Mouse (Mus musculus) left cerebral cortex, adult 11 months (tissue): ENCODE measurements around the gene Lrrc25.

Experiments used
- DNase-seq: peaks from one replicate; pipeline ENCODE4 v3.0.0; 2022; ENCODE audit warnings: low spot score

The Lrrc25 gene

DNA sequence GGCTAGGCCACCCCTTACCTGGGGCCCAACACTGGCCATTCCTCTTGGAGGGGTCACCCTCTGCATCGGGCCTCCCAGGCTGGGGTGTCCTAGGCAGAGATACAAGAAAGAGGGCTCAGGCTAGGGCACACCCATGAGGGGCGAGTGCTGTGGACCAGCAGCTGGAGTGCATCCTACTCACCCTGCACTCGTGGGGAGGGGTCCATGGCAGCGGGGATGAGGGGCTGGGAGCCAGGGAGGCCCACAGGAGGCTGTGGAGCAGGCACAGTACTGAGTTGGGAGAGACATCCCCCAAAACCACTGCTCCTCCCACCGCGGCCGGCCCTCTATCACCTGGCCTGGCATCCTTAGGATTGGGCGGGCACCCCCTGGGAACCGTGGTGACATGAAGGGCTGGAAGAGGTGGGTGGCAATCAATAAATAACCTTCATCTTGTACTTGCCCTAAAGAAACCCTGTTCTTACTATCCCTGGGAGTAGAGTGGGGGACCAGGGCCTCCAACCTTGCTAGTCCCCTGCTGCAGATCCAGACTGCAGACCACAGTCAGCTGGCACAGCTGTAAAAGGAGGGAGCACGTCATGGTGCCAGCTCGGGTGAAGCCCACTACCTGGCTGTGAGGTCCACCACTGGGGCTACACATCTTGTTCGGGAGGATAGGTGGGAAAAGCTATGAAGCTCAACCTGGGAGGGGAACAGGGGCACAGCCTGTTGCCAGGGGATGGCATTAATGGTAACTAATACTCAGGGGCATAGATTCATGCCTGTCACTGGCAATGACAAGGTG lies 16.3 kb upstream of the Lrrc25 start:
- no peak for DNase-seq

DNA sequence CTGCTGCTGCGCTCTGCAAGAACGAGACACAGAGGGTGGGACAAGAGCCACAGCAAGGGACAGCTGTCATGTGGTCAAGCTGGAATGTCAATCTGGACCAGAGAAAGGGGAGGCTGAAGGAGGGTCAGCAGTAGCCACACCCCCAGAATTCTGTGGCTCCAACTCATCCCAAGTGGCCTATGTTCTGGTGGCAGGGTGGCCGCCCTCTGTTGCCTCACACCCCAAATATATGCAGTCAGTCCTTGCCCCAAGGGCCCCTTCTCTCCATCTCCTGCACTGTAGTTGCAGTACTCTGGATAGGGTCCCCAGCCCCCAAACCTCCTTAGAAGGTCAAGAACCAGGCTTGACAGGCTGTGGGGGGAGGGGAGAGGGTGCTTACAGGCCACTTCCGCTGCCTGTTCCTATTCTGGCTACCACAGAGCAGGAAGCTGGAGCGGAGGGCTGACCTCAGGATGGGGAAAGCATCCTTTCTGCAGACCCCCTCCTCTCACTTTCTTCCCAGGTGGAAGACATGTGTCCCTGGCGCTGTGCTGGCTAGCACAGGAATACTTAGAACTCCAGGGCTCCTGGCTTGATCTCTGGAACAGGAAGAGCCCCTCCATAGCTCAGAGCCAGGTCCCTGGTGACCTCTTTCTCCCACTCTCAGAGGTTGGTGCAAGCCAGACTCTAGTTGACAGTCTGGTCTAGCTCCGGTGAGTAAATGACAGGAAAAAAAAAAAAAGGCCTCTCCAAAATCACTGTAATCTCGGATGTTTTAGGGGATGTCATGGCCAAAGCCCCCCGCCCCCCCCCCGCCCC lies 15.3 kb upstream of the Lrrc25 start:
- no peak for DNase-seq

DNA sequence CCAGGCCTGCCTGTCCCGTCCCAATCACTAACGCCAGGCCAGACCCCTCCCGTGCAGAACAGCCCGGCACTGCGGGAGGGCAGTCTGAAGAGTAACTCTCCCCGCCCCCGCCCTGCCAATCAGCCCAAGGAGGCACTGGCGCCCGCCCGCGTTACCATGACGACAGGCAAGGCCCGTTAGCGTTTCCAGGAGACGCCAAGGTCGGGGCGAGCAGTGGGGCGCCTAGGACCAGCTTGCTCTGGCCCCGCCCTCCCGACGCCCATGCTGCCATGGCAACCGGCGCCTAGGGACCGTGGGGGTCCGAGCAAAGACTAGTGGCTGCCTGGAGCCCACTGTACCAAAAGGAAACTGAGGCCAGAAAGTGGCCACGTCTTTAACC lies 14.7 kb upstream of the Lrrc25 start:
- DNase-seq = no peak

- DNase-seq = no peak
Measured at GRCm38 (mm10) chr8:70602139-70602811, 13.7 kb upstream of the Lrrc25 start.

- DNase-seq = no peak
Measured at GRCm38 (mm10) chr8:70604558-70604957, 11.4 kb upstream of the Lrrc25 start.

DNA sequence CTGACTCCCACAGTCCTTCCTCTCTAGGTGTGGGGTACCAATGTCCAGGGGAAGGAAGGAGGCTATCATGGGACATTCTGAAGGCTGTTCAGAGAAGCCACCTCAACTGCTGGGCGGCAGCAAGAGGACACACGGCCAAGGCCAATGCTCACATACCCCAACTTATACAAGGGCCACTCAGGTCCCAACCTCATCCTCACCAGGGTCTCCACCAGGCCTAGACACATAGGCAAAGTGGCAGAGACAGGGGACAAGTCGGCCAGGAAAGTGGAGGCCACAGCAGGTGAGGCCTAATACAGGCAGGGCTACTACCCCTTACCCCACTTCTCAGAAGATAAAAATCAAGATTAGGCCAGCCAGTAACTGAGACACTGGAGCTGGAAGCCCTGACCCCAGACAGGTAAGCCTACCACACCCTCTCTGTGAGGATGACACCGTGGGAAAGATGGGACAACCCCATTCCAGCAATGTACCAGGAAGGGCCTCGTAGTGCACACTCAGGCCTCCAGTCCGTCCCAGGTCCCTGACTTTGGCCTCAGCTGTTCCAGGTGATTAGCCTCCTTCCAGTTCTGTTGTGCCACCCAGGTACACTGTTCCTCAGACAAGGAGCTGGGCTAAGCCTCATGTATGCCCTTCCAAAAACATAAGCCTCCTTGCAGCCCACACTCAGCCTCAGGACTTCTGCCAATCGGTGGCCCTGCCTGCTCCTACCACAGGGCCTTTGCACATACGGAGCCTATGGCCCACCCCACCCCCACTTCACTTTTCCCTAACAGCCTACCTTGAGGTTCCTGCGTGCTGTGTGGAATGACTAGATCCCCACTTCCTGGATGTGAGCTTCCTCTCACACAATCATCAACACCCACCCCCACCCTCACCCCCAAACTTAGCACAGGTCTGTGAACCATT lies 9.8 kb upstream of the Lrrc25 start:
- DNase-seq = no peak

GRCm38 (mm10) chr8:70606780-70607602 lies 9.0 kb upstream of the Lrrc25 start:
- no peak for DNase-seq

DNA sequence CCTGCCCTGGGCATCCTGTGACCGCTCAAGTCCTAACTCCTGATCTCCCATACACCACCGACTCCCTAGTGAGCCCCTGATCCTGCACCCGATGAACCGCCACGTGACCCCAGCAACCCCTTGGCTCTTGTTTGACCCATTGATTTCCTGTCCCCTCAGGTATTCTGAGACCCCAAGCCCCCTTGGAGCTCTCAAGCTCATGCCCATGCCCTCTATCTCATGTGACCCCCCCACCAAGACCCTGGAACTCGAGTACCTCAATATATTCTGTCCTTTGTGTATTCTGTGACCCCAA lies 8.4 kb upstream of the Lrrc25 start:
- no peak for DNase-seq

DNA sequence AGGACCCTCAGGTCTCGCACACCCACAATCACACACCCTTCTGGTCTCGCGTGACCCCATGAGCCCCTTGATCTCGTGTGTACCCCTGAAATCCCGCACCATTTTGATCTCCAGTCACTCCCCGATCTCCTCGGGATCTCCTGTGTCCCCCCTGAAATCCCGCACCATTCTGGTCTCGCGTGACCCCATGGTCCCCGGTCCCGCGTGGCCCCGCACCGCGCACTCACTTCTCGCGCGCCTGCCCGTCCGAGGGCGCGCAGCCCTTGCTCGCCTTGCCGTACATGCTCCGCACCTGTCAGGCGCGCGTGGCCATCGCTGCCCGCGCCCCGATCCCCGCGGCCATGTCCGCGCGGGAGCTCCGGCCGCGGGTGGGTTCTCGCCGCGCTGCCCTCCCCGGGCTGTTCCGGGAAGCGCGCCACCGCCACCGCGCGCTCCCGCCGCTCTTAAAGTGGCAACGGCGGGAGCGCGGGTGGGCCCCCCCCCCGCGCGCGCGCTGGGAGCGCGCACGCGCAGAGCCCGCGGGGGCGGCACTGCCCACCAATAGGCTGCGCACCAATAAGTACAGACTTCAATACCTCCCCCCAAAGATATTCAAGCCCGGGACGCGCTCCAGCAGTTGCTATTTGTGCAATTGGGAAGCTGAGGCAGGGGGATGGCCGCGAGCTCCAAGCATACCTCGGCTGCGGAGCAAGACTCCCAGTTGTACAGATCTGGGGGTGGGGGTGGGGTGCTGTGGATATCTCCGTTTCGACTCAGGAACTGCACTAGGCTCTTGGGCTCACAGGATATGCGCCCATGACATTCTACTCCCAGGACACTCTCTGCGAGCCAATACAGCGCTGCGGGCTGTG lies 7.8 kb upstream of the Lrrc25 start:
- DNase-seq = no peak

DNA sequence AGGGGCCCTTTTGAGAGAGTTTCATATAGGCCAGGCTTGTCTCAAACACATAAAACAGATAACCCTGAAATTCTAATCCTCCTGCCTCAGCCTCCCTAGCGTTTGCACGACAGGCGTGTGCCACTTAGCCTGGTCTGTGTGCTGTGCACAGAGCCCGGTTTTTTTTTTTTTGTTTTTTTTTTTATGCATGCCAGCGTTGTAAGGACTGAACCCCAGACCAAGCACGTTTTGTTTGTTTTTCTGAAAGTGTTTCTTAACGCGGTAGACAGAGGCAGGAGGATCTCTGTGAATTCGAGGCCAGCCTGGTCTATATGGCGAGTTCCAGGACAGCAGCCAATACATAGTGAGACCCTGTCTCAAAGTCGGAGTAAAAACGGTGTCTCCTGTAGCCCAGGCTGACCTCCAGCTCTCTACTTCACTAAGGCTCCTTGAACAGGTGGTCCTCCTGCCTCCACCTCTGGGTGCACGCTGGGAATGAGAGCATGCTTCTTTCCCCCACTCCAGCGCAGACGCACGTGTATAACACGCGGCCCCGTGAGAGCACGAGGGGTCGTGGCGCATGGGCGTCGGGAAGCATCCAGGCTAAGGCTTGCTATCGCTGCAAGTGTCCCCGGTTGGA lies 7.1 kb upstream of the Lrrc25 start, which contains the start of gene Ssbp4:
Gene Ssbp4 (minus strand): TSS at position 124 of the 619 bp plus-strand sequence.
- no peak for DNase-seq

DNA sequence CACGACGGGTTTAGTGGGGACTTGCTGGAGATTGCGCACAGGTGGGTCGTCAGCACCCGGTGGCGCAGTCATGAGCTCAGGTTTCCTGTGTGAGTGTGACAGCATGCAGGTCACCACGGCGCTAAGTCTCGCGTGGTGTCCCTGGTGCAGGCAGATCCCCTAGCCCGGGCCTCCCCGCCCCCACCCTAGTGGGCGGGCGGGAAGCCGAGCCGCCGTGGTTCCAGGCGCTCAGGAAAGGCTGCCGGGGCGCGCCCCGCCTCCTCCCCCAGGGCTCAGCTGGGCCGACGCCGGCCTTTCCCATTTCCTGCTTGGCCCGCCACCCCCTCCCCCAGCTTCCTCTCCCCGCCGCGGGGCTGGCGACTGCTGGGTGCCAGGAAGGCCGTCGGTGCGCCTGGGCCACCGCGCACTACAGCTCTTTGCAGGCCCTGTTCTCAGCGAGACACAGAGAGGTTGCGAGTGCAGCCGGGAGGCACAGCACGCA lies 6.5 kb upstream of the Lrrc25 start:
- DNase-seq = no peak

DNA sequence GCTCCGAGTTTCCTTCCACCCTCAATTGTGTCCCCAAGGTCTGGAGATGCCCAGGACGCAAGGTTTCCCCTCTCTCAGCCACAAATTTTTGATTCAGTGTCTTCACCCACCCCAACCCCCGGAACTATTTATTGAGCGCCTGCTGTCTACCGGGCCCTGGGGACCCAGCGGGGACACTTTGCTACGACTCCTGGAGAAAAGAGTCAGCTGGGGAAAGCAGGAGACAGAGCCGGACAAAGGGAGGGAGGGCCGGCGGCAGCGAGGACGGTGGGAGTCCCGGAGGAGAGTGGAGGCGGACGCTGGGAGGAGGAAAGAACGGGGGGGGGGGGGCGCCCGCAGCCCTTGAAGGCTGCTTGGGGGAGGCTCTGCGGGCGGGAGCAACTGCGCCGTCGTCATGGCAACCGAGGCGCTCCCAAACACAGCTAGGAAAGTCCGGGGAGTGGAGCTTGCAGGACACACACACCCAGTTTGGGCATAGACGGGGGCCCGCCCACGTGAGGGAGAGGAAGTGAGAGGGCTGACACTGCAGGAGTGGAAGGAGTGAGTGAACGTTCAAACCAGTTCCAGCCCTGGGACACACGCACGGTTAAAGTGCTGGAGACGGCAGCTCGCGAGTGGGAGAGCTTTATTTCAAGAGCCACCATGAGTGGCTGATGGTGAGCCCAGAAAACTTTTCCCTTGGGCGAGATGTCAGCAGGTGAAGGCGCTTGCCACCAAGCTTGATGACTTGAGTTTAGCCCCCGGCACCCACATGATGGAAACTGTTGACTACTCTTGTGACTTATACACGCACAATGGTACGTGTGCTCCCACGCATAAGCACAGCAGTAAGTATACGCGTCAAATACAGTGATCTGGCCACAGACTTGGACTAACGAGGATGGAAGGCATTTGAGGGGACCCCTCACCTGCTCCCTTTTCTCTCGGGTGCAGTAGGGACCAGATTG lies 5.8 kb upstream of the Lrrc25 start:
- peak; percentile 86 for DNase-seq

GRCm38 (mm10) chr8:70610796-70611771 lies 4.9 kb upstream of the Lrrc25 start:
- no peak for DNase-seq

DNA sequence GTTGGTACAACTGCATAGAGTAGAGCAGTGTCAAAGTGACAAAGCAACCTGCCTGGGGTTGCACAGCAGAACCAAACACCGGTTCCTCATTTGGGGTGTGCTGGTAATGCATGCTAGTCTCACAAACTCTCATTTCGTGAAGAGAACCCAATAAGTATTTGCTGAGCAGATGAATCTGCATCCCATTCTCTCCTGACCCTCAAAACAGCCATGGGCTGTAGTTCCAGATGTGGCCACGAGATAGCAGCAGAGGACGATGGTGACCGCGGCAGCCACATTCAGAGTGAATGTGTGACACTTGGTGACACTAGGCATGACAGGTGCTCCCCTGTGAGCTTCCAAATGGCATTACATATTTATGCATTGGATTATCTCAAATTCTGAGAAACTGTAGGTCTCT lies 4.1 kb upstream of the Lrrc25 start:
- no peak for DNase-seq

DNA sequence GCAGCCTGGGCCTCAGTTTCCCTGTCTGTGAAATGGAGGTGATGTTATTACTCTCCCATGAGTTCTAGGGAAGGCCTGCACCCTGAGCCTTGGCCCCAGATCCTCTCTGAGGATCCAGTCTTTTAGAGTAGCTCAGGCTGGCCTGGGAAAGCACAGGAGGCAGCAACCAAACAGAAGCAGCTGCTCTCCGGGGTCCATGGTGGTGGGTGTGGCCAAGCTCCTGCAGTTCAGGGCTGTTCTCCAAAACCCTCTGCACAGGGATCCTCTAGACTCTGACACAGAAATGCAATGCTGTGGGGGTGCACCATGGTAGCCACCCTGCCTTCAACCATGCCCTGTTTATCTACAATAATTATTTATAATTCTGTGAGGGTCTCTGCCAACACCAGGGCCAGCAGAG lies 2.2 kb upstream of the Lrrc25 start:
- no peak for DNase-seq

DNA sequence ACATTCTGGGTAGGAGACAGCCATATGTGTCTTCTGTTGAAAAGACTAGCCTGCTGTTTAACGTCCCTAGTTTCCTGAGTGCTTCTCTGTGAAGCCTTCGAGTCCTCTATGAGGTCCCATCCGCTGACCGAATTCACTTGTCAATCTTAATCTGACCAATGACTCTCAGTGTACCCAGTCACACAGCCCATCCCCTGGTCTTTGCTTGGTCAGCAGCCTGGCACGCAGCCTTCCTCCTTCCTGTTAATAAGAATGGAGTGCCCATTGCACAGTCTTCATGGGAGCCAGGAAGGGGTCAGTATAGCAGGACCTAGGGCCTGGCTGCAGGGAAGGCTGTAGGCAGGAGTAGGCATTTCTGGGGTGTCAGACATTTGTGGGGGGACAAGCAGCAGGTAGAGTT lies 1.5 kb upstream of the Lrrc25 start:
- DNase-seq = no peak

- DNase-seq = no peak
Measured at GRCm38 (mm10) chr8:70615281-70615680, 674 bp upstream of the Lrrc25 start.
